Mouse (Mus musculus): ENCODE results near the gene Krt86. TPM values are rescaled to one million over a fixed set of nuclear protein-coding genes. Genes with fewer than 3 reads are reported as not detected.

Gene Krt86
- not detected in 2 replicates for polyA plus RNA-seq (2012; rRNA removed; ENCODE audit: low replicate concordance)

GRCm38 (mm10) chr15:101472952-101473528, at the start of gene Krt86:
TSS of gene Krt86 (plus strand) at chr15:101473478.

GRCm38 (mm10) chr15:101438555-101438954, 34.7 kb upstream of the Krt86 start, which contains the start of gene Krt87:
TSS of gene Krt87 (minus strand) at chr15:101438804.

GRCm38 (mm10) chr15:101447444-101447843, 25.8 kb upstream of the Krt86 start, which contains the start of gene Krt88:
TSS of gene Krt88 (plus strand) at chr15:101447744.

GRCm38 (mm10) chr15:101463651-101464050, 9.6 kb upstream of the Krt86 start, which contains the start of gene Krt81:
TSS of gene Krt81 (minus strand) at chr15:101463751.

GRCm38 (mm10) chr15:101491431-101491830, 18.2 kb downstream of the Krt86 start, which contains the start of gene Krt83:
TSS of gene Krt83 (minus strand) at chr15:101491512.

GRCm38 (mm10) chr15:101517161-101517560, 43.9 kb downstream of the Krt86 start, which contains the start of gene Gm49425:
TSS of gene Gm49425 (minus strand) at chr15:101517261.

Other genes starting within 250 kb of the Krt86 start
- gene Grasp, start 249.3 kb upstream of the Krt86 start, polyA plus RNA-seq (2012; rRNA removed; ENCODE audit: low replicate concordance) = 12.0 and 25.9 TPM in 2 replicates
- gene Nr4a1, start 219.2 kb upstream of the Krt86 start, polyA plus RNA-seq (2012; rRNA removed; ENCODE audit: low replicate concordance) = 7.7 and 12.7 TPM in 2 replicates
- gene Atg101, start 189.2 kb upstream of the Krt86 start, polyA plus RNA-seq (2012; rRNA removed; ENCODE audit: low replicate concordance) = 35.4 and 37.5 TPM in 2 replicates
- 3.4 and 39.0 TPM in 2 replicates for gene 6030408B16Rik, start 180.3 kb upstream of the Krt86 start, polyA plus RNA-seq (2012; rRNA removed; ENCODE audit: low replicate concordance)
- 5.4 and 9.7 TPM in 2 replicates for gene Krt80, start 103.3 kb upstream of the Krt86 start, polyA plus RNA-seq (2012; rRNA removed; ENCODE audit: low replicate concordance)
- 2.1 and 35.5 TPM in 2 replicates for gene Krt7, start 62.4 kb upstream of the Krt86 start, polyA plus RNA-seq (2012; rRNA removed; ENCODE audit: low replicate concordance)
- 0.67 TPM in 1 of 2 replicates, not detected in the other for gene Krt87, start 34.7 kb upstream of the Krt86 start, polyA plus RNA-seq (2012; rRNA removed; ENCODE audit: low replicate concordance)
- not detected in 2 replicates for gene Krt88, start 25.7 kb upstream of the Krt86 start, polyA plus RNA-seq (2012; rRNA removed; ENCODE audit: low replicate concordance)
- gene Krt81, start 9.7 kb upstream of the Krt86 start, polyA plus RNA-seq (2012; rRNA removed; ENCODE audit: low replicate concordance) = 0.35 TPM in 1 of 2 replicates, not detected in the other
- 19.3 TPM in 1 of 2 replicates, not detected in the other for gene Krt83, start 18.0 kb downstream of the Krt86 start, polyA plus RNA-seq (2012; rRNA removed; ENCODE audit: low replicate concordance)
- gene Gm49425, start 43.8 kb downstream of the Krt86 start, polyA plus RNA-seq (2012; rRNA removed; ENCODE audit: low replicate concordance) = 3.8 TPM in 1 of 2 replicates, not detected in the other
- gene Krt84, start 59.3 kb downstream of the Krt86 start, polyA plus RNA-seq (2012; rRNA removed; ENCODE audit: low replicate concordance) = not detected in 2 replicates
- not detected in 2 replicates for gene Krt82, start 77.2 kb downstream of the Krt86 start, polyA plus RNA-seq (2012; rRNA removed; ENCODE audit: low replicate concordance)
- 0.84 TPM in 1 of 2 replicates, not detected in the other for gene Krt90, start 89.5 kb downstream of the Krt86 start, polyA plus RNA-seq (2012; rRNA removed; ENCODE audit: low replicate concordance)
- not detected in 2 replicates for gene Krt75, start 100.4 kb downstream of the Krt86 start, polyA plus RNA-seq (2012; rRNA removed; ENCODE audit: low replicate concordance)
- not detected in 2 replicates for gene Gm5414, start 154.7 kb downstream of the Krt86 start, polyA plus RNA-seq (2012; rRNA removed; ENCODE audit: low replicate concordance)
- not detected in 2 replicates for gene Gm5478, start 173.9 kb downstream of the Krt86 start, polyA plus RNA-seq (2012; rRNA removed; ENCODE audit: low replicate concordance)
- gene Krt6b, start 206.8 kb downstream of the Krt86 start, polyA plus RNA-seq (2012; rRNA removed; ENCODE audit: low replicate concordance) = not detected in 2 replicates
- not detected in 2 replicates for gene Krt6a, start 220.8 kb downstream of the Krt86 start, polyA plus RNA-seq (2012; rRNA removed; ENCODE audit: low replicate concordance)
- gene Krt5, start 239.4 kb downstream of the Krt86 start, polyA plus RNA-seq (2012; rRNA removed; ENCODE audit: low replicate concordance) = 0.07 and 3.5 TPM in 2 replicates